Mouse (Mus musculus): ENCODE measurements around the gene AF067063.
"Not testable (repeated sequence)": the region's sequence is repeated elsewhere in the genome, so short reads cannot be mapped to it uniquely, and the experiment has no call there.

The AF067063 gene

DNA sequence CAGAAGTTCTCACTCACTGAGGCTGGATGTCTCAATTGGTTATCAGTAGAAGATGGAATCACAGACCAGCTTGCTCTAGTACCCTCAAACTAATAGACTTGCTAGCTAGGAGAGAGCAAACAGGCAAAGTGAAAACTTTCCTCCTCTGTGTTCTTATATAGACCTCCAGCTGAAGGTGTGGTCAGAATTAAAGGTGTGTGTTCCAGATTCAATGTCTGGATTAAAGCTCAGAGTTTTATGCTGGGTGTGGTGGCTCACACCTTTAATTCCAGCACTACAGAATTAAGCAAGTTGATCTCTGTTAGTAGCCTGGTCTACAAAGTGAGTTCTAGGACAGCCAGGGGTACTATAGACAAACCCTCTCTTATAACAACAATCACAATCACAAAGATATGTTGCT is at the start of gene AF067063:
AF067063 (minus strand) TSS at position 101 of the 400 bp plus-strand sequence.
- not testable (repeated sequence) for DNase-seq (ENCODE audit: low read depth, low spot score)

DNA sequence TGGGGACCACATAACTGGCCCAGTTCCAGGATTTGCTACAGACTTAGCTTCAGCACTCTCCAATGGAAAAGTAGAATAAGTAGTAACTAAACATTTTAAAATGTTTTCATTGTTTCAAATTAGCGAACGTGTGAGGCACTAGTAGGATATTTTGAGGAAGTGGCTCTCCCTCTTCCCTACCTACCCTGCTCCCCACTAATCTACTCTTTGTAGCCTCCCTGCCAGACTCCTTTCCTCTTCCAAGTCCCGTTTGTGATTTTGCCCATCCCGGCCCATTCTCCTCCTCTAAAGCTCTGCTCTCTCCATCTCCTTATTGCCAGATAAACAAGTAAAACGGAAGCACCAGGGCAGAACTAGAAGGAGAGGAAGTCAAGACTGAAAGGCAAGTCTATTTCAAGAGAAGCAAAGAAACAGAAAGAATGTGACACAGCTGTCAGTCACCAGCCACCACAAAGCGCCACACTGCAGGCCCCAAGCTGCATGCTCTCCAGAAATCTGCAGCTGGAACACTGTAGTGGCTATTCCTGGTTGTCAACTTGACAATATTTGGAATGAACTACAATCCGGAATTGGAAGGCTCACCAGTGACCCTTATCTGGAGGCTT is 34.5 kb upstream of the AF067063 start:
- not testable (repeated sequence) for DNase-seq (ENCODE audit: low read depth, low spot score)

DNA sequence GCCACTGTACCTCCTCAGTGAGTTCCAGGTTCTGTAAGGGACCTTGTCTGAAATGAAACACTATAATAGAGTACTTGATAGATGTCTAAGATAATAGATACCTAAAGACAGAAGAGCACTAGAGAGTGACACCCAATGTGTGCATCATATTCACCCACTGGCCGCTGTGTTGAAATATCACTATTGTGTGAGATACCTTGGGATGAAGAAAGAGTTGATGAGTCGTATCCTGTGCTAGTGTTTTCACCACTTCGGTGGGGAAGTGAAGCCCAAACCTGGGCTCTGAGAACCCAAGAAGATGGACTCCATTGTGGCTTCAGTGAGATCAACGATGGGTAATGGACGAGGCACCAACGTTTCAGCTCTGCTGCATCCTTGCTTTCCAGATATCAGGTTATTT is 32.4 kb upstream of the AF067063 start:
- DNase-seq (ENCODE audit: low read depth, low spot score) = not testable (repeated sequence)

DNA sequence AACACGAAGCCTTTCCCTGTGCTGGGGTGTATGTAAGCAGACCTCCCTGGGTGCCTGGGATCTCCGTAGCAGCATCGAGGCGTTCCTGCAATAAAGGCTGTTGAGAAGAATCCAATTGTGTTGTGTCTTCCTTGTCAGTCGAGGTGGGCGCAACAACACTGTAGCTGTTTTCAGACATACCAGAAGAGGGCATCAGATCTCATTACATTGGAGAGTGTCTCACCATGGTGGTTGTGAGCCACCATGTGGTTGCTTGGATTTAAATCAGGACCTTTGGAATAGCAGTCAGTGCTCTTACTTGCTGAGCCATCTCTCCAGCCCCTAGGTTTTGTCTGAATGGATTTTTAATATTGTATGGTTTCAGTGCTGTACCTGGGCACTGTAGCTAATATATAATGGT is 10.0 kb upstream of the AF067063 start:
- not testable (repeated sequence) for DNase-seq (ENCODE audit: low read depth, low spot score)

DNA sequence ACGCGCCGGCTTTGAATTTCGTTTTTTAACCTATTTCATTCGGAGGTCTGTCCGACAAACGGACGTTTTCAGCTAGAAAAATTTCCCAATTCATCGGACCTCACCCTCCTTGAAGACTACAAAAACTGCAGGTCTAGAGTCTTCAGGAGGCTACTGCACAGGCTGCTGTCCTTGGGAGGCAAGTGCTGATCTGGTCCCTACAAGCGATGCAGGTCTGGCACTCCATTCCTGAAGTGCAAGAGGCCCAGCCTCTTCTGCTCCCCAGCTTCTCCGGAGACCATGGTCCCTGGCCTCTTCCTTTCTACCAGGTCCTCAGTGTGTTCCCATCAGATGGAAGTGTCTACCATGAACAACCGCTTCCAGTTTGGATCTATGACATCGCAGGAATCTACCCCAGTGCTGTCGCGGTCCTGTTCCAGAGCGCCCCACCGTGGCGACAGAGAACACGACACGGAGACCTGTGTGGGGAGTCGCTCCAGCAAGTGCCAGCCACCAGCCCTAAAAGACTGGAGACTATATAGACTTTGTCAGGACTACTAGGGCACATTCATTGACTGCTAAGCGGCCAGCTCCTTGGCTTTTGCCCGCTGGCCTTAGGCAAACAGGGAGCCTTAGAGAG is 7.8 kb upstream of the AF067063 start:
- DNase-seq (ENCODE audit: low read depth, low spot score) = peak; percentile 49

DNA sequence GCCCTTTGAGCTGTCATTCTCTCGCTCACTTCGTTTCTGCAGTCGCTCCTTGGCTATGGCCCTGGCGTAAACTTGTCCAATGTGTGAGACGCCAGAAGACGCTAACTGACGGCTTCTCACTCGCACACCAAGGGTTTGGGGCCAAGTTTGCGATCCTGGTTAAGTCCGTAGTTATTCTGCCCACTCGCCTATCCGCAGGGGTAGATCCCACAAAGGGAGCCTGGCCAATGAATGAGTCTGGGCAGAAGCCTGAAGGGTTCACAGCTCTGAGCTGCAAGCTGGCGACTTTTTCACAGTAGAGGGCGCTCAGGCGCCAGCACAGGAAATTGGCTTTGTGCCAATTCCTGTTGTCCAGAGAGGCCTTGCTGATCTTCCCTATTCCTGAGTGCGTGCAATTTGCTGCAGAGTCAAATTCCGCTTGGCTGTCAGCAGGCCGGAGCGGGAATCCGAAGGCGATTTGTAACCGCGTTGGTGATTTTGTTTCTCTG is 6.4 kb upstream of the AF067063 start:
- peak; percentile 55 for DNase-seq (ENCODE audit: low read depth, low spot score)

DNA sequence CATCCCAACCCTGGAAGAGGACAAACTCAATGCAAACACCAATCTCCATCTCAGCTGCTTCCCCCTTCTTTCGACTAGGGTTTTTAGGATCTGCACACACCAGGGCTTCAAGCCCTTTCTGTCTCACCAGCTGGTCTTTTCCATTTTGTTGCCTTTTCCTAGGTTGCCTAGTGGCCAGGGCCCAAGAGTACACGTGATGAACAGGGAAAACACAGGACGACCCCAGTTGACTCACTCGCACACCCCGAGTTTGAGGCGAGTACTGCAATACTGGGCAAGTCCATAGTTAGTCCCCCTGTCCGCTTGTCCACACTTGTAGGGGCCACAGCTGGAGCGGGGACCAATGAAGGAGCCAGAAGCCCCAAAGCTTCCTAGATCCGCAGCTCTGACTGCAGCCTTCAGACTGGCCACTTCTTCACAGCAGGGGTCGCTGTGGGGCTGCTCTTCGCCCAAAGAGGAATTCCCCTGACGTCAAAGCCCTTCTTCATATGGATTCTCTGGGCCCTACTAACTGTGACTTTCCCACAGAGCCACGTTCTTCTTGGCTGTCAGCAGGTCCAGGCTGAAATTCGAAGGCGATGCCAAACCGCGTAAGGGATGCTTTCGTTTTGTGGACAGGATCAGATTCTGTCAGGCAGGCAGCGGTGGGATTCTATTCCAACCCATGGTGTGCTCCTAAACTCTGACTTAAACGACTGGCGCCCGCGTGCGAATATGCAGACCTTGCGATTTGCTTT is 5.5 kb upstream of the AF067063 start, which contains the start of gene D13Ertd608e:
D13Ertd608e (plus strand) TSS at position 687 of the 737 bp plus-strand sequence.
- peak; percentile 32 for DNase-seq (ENCODE audit: low read depth, low spot score)

DNA sequence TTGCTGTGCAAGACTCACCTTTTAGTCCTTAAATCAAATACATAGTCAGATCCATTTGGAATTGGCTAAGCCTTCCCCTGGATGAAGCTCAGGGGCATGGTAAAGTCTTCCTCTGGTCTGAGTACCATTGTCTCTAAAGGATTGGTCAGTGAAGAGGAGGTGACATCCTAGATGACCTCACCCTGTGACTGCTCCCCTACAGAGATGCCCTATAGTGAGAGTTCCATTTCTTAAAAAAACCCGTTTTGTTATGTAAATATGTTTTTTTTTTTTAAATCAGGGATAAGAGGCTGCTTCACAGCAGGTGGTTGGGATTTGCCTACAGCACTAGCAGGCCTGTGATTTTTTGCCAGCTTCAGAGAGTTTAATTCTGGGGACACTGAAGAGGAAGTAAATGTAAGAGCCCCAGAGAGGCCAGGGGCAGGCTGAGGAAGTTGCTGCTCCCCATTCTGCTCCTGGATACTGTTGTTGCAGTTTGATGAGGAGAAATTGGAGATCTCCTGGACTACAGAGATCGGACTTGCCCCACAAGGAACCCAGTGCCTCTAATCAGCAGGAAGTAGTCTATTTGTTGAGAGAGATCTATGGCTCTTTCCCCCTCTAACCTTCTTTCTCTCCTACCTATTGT is 12.3 kb downstream of the AF067063 start:
- no peak for DNase-seq (ENCODE audit: low read depth, low spot score)

DNA sequence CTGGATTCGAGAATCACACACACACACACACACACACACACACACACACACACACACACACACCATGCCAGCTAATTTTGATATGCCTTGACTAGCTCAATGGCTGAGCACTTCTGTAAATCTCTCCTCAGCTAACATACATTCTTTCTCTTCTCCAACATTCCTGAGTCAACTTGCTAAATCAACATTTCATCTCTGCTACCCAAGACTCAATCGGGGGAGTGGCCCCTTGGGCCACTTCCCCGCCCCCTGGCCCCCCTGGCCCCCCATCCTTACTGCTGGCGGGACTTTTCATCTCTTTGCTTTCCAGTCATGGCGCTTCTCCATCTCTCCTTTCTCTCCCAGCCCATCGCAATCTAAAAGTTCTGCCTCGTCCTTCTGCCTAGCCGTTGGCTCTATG is 13.2 kb downstream of the AF067063 start:
- no peak for DNase-seq (ENCODE audit: low read depth, low spot score)

DNA sequence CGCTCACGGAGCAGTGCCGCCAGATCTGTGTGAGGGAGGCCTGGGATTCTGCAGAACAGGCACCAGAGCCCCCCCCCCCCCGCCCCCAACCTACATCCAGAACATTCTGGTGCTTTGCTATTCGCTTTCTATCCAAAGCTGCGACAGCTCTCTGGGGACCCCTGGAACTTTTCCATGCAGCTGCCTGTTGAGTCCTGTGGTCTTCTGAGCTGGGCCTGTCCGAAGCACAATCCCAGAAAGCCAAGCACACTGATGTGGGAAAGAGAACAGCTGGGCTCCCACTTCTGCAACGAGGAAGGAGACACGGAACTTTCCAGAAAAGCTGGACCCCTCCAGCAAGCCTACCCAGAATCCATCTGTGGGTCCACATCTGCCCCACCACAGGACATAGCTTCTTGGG is 20.0 kb downstream of the AF067063 start:
- no peak for DNase-seq (ENCODE audit: low read depth, low spot score)

DNA sequence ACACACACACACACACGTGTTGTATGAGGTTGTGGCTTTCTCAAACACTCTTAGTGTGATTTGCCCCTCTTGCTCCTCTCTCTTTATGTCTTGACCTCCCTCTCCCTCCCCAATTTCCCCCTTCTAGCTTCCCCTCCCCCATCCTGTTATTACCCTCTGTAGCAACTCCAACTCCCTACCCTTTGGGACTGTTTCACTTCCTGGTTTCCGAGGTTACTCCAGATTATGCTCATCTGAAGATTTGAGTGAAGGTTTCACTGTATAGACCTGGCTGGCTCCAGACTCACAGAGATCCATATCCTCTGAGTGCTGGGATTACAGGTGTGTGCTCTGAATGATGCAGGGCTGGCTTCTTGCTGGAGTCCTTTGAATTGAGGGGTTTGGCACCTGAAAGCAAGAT is 21.1 kb downstream of the AF067063 start:
- no peak for DNase-seq (ENCODE audit: low read depth, low spot score)

DNA sequence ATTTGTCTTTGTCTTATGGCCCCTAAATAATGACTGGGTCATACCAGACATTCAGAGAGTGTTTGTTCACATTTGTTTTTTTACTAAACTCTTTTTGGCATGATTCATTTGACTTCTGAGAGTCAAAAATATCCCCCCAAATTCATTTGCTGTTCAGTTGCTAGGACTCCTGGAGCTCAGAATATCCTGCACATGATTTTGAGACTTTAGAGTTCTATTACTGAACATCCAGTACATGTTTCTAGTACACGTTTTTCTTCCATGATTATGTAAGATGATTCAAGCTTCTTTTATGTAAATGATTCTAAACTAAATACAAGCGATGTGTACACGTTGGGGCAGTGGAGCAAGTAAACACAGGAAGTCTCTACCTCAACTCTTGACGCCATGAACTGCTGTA is 32.4 kb downstream of the AF067063 start:
- no peak for DNase-seq (ENCODE audit: low read depth, low spot score)

DNA sequence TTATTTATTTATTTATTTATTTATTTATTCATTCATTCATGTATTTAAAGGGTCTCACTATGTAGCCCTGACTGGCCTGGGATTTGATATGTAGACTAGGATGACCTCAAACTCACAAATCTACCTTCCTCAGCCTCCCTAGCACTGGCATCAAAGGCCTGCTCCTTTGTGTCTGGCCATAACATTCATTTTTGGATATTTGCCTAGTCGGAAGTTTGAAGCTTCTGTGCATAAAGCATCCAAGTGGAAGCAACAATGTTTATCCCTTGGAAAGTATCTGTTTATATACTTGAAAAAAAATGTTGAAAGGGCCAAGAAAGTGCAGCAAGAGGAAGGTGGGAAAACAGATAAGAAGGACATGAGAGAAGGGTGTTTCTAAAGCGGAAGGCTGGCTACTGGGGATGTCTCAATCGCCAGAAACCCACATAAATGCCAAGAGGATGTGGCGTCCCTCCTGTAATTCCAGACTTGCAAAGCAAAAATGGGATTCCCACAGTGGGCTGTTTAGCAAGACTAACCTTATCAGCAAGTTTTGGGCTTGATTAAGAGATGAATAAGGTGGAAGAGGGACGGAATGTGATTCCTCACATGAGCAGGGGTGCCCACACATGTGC is 37.1 kb downstream of the AF067063 start:
- DNase-seq (ENCODE audit: low read depth, low spot score) = no peak

DNA sequence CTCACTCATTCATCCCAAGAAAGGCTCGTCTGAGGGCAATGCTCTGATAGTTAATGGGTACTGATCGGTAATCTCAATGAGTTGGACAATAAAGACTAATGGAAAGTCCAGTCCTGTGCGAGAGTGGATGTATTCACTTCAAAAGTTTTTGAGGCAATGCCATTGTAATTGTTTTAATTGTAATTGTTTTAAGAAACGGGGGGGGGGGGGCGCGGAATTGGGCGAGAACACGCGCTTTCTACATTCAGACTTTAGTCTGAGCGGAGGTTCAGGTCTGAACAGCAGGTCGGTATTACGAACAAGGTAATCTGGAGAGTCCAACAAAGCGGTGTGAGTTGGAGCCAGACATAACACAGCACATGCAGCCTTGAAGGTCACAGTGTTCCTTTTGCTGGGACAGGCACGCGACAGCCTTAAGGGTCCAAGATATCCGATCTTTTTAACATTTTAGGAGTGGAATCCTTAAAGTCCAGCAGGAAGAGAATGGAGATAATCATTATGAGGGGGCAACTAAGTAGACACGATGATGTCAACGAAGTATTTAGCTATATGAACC is 38.4 kb downstream of the AF067063 start:
- DNase-seq (ENCODE audit: low read depth, low spot score) = peak; percentile 12

DNA sequence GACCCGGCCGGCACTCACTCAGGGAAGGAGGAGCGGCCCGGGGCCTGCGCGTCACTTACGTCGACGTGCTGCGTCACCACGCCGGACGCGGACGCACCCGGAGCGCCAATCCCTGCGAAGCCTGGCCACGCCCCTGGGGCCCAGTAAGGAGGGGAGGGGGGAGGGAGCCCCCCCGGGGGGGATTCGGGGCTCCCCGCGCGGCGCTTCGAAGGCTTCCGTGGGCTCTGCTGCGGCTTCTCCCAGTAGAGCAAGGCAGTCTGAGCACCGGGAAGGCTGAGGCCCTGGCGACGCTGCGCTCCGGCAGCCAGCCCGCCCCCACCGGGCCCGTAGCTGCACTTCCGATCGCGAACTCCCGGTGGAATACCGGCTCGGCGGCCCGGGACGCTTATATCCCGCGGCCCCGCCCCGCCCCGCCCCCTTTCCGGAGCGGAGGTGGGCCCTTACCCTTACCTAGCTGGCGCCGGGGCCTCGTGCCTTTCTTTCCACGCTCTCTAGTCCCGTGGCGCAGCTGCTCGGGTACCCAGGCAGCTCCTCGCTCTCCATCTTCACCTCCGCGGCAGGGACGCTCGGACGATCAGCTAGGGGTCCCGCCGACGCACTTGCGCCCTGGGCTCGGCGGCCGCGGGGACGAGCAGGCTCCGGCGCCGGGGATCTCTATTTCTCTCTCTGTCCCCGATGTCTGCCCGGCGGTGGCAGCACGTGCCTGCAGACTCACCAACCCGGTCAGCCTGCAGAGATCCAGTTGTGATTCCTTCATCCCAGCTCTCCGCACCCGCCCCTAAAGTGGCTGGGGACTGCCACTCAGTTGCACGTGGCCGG is 39.0 kb downstream of the AF067063 start, which contains the start of gene Zfp131:
Zfp131 (minus strand) TSS at position 129 of the 819 bp plus-strand sequence.
- DNase-seq (ENCODE audit: low read depth, low spot score) = peak; percentile 96

DNA sequence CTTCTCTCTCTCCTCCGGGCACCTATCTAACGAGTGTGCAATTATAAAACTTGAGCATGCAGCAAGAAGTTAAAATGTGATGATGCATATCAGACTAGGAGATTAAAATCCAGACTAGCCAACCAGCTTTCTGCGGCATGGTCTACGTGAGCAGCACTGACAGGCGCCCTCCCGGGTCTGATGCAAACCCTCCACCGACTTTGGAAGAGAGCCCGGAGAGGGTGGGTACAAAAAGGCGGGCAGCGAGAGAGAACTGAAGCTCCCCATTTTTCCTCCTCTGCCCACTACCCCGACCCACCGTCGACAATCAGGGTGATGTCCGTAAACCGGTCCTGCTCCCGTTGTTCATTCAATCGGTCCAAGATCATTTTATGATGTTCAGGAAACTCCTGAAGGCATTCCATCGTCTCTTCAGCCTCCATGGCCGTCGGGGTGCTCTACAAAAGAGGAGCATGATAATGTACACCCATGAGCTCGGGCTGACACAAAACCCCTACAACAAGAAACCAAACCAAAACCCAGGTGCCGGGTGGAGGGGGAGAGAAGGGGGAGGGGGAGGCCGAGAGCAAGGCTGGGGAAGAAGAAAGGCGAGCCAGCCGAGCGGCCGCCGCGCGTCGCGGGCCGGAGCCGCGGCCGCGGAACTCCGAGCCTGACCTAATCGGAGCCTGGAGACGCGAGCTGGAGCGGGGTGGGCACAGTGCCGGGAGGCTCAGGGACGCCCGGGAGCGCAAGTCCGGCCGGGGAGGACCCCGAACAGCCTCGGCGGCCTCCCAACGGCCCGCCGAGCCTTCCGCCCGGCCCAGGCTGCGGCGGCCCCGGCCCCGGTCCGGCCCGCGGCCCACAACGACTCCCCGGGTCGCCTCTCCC is 39.9 kb downstream of the AF067063 start:
- peak; percentile 58 for DNase-seq (ENCODE audit: low read depth, low spot score)

DNA sequence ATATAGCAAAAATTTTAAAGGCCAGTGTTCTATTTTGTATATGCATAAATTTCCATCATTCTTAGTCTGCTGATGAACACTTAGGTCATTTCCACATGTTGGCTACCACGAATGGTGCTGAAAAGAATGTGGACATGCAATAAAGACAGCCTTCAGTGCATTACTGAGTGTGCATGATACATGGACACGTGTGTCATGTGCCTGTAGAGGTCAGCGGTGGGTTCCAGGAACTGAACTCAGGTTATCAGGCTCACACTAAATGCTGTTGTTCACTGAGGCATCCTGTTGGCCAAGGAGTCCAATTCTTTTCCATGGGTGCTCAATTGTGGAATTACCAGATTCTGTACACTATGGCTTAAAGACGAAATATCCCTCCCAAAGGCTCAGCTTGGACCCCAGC is 46.4 kb downstream of the AF067063 start:
- no peak for DNase-seq (ENCODE audit: low read depth, low spot score)

All from mesoderm, embryonic 11.5 days (tissue).